Mouse (Mus musculus) cerebellum, adult 11-12 months (tissue): ENCODE data around the gene Chuk.

Source experiments
- DNase-seq: peaks from one replicate; pipeline ENCODE4 v3.0.0; 2022

The Chuk gene

DNA sequence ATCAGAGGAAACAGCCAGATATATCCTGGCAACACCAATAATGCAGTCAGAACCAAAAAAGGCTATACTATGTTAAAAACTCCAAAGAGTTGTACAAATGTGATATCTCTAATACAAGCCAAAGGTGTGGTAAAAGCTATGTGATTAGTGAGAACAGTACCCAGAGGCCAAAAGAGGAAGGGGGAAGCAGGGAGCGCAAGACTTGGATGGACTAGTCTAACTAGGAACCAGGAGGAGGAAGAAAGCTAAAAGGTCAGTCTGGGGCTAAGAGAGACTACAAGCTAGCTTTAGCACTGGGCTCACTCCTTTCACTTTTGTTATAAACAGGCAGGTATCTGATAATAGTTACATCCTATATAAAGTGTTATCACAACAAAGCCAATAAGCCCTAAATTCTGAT, 2.9 kb downstream of the Chuk start:
- no peak for DNase-seq

DNA sequence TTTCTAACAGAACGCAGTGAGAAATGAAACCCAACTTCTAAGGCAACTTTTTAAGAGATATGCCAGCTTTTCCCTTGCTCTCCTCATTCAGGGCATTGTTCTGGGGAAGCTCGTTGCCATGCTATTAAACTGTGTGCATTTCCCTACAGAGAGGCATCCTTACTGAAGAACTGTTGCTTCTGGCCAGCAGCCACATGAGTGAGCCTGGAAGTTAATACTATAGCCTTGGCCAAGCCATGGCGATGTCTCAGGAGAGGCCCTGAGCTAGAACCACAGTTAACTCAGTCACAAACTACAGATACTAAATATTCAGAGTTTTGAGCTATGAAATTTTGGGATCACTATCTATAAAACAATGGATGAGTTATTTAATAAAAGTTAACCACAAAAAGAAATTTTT, 4.3 kb downstream of the Chuk start:
- DNase-seq = no peak

DNA sequence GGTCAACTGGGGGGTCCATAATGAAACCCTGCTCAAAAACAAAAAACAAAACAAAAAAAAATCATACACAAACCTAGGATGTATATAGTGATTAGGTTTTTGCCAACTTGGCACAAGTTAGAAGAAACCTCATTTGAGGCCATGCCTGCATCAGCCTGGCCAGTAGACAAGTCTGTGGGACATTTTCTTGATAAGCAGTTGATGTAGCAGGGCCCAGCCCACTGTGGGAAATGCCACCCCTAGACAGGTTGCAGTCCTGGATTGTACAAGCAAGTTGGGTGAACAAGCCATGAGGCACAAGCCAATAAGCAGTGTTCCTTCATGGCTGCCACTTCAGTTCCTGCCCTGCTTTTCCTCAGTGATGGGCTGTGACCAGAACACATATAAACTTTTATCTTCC, 6.4 kb downstream of the Chuk start:
- no peak for DNase-seq

DNA sequence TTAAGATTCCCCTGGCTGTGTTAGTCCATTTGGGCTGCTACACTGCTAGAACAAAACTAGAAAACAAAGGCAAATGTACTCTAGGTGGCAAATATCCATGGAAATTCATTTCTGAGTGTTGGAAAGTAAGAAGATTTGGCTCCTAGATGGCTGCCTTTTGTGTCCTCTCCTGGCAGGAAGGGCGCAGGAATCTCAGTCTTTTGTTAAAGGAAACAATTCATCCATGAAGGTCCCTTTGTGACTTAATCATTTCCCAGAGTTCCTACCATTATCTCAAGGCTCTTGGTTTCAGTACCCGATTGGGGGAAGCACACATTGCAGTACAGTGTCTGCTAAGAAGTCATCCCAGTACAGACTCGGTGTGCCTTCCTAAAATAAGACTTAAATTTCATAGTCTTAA, 21.0 kb downstream of the Chuk start:
- DNase-seq = no peak

DNA sequence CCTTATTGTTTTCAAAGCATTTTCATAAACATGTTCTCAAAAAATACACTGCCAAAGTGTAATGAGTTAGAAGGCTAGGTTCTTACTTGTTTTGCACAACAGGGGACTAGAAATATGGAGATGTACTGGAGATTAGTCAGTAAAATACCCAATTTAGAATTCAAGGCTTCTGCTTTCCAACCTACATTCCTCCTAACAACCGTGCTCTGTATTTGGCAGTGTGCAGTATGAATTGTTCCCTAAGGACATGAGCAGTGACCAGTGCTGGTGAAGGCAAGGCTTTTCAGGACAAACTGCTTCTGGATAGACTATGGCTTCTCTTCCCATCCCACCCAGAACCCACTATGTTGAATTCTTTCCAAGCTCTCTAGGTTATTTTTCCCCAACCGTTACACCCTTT, 26.4 kb downstream of the Chuk start:
- no peak for DNase-seq

DNA sequence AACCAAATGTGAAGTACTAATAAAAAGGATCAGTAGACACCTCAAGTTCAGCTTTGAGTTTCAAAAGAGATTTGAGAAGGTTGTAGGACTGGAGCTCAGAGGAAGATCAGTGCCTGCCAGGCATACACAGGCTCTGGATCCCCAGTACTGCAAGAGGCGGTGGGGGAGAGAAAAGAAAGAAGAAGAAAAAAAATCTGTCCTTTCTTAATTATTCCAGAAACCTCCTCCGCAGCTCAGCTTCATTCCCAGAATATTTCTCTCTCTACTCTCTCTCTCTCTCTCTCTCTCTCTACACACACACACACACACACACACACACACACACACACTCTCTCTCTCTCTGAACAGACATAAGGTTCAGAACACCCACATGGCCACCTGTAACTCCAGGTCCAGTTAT, 27.3 kb downstream of the Chuk start:
- DNase-seq = no peak

DNA sequence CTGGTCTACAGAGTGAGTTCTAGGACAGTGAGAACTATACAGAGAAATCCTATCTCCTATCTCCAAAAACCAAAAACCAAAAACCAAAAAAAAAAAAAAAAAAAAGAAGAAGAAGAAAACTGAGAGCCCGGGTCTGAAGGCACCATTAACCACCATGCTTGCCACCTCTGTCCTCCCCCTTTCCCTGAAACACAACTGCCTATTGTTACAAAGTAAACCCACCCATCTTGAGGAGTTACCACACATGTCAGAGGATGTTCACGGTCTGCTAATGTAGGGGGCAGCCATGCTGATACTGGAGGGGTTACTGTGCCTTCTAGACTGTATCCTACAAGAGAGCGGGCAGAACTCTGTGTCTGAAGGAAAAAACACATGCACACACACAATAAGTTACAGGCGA, 30.3 kb downstream of the Chuk start:
- DNase-seq = no peak

DNA sequence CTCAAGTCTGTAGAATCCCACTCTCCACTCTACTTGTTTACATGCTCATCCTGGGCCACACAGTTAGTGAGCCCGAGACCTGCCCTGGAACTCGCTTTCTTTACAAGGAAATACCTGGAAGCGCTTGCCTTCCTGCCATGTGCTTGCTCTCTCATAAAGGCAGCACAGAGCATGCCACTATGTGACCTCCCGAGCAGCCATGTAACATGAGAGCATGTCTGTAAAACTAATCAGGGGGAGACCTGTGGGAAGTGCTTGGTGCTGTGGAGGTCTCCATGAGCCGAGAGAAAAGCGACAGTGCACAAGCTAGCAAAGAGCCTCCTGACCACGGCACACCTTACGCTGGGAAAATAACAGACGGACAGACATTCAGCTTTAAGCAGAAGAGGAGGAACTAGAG, 30.8 kb downstream of the Chuk start:
- no peak for DNase-seq

DNA sequence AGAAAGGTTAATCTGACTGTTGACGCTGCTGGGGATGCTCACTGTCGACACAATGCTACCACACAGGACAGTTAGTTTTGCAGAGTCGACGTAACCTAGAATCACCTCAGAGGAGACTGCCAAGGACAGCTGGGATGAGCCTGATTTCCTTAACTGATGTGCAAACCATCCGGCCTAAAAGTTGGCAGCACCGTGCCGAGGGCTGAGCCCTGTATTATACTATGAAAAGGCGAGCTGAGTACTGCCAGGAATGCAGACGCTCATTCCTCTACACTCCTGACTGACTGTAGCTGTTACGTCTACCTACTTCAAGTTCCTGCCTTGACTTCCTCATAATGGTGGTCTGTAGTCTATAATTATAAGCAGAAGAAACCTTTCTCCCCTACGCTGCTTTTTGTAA, 32.3 kb downstream of the Chuk start:
- no peak for DNase-seq

DNA sequence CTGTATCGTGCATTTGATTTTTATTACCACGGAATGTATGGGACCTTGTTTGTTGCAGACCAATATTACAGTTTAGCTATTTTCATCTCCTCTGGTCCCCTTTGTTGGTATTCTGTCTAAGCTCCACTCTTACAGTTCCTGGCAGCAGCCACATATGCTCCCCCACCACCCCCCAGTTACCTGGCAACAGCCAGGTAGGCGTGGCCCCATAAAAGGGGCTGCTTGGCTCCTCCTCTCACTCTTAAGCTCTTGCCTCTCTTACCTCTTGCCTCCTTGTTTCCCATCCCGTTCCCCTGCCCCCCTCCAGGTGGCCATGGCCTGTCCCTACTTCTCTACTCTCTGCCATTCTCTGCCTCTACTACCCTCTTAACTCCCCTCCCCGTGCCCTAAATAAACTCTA, 36.1 kb downstream of the Chuk start:
- DNase-seq = peak; percentile 33

DNA sequence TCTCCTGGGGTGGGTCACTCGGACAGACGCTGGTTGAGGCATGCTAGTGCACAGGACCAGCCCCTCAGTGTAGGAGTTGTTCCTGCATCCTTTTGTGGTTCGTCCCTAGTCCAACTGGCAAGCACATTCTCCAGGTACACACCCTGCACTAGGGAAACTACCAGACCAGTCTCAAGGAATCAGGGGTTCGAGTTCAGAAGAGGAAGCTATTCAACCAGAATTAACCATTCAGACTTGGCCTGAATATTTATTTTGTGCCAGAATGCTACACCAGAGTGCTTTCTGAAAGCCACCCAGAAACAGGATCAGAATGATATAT, 37.4 kb downstream of the Chuk start:
- no peak for DNase-seq

DNA sequence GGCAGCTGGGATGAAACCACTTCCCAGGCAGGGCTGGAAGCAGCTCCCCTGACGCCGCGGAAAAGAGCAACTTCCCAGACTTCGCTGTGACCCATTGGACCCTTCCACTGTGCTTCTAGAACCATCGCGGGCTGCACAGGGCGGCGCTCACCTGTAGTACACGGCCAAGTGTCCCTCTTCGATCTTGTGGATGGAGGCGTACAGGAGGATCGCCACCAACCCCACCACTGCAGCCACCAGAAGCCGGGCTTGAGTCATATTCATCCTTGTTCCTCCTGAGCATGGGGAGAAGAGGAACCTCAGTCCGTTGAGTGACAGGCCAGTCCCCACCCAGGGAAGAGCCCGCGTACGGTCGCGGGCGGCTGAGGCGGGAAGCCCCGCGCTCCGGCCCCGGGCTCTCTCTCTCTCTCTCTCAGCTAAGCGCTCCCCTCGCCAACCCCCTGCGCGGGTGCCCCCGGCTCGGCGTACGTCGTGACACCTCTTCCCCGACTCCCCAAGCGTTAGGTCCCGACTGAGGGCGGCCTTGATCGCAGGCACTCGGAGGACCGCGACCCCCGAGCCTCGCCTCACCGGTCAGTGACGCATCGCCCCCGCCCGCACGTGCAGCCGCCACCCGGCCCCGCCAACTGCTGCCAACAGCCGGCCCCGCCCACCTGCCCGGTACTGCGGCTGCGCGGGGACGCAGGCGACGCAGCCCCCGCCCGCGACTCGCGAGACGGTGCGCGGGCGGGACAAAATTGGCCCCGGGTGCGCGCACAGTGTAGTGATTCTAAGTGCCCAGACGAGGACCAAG, 38.0 kb downstream of the Chuk start, which contains the start of gene Erlin1:
Erlin1 (minus strand) TSS at position 665 of the 793 bp plus-strand sequence.
- DNase-seq = peak; percentile 89

DNA sequence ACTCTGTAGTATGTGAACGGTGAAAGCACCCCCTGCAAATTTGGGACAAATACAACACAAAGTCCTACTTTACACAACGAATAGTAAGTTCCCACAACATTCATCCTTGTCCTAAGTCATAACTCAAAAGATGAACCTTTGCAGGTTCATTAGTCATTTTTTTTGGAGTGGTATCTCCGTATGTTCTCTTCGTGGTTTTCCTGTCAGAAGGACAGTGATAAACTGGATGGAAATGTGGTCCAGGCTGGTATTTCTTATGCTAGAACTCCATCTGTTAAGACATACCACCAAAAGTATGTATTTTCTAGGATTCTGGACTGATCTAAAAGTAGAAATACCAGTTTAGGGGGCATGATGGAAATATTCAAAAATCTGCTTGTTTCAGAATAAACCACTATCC, 39.0 kb downstream of the Chuk start:
- no peak for DNase-seq

DNA sequence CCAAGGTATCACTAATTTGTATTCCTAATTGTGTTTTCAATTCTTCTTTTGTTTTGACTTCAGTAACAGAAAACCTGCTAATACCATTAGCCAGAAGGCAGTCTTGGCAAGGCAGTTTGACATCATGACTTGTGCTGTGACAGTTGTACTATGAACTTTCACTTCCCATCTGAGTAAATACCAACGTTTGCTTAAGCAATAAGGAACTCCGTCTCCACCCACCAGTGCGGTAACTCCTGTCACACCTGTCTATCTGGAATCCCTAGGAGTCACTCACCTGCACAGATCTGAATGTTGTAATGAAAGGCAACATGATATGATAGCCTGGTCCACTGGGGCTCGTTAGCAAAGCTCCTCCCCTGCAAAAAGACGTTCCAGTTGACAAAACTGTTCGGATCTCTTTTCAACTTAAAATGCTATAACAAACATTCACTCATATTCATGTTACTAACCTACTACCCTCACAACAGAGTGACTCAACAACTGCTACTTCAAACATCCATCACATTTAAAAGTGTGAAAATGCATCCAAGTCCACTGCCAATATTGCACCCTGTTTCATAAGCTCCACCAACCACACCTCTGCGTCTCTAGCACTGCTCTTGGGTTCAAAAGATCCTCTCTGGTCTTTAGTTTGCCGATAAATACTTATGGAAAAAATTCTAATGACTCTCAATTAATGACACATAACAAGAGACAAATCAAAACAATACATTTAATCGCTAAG, 39.8 kb downstream of the Chuk start:
- no peak for DNase-seq

DNA sequence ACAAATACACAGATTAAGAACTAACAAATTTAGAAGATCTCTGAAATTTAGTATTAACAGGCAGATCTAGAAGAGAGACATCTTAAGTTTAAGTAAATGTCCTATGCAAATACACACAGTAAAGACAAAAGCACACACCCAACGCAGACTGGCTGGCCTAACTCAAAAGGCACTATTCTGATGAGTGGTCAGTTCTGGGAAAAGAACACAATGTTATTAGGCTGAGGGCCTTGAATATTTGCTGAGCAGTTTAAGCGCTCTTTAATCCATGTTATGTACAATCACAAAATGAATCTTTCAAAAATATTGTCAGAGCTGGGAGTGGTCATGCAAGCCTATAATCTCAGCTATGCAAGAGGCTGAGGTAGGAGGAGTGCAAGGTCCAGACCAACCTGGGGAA, 42.5 kb downstream of the Chuk start:
- DNase-seq = no peak

DNA sequence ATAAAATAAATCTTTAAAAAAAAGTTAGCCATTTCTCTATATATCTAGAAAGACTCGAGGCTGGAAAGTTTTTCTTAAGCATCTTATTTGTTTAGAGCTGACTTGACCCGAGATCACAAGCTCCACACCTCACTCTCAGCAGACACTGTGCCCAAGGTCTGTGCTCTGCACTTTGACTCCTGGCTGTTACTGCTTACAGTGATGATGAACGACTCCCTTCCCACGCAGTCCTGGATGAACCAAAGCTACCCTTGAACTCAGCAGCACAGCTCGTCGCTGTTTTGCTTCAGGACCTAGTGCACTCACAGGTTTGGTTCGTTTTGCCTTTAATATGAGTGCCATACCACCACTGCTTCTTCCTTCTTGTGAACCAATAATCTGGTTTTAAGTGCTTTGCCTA, 43.5 kb downstream of the Chuk start:
- DNase-seq = no peak

DNA sequence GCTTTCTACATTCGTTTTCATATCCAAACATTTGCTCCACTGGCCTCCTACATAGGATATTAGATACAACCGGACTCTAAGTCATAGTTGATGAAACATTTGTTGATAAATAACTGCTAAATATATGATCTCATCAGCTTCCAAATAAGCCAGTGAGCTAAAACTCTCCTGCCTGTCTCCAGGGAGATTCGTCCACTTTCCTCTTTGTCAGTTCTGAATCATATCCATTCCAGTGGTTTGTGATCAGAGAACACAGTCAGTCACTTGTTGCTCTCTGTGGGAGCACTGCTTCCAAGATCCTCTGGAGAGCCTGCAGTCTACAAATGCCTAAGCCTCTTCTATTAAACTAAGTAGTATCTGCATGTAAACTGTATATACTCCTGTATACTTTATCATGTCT, 47.1 kb downstream of the Chuk start:
- no peak for DNase-seq

DNA sequence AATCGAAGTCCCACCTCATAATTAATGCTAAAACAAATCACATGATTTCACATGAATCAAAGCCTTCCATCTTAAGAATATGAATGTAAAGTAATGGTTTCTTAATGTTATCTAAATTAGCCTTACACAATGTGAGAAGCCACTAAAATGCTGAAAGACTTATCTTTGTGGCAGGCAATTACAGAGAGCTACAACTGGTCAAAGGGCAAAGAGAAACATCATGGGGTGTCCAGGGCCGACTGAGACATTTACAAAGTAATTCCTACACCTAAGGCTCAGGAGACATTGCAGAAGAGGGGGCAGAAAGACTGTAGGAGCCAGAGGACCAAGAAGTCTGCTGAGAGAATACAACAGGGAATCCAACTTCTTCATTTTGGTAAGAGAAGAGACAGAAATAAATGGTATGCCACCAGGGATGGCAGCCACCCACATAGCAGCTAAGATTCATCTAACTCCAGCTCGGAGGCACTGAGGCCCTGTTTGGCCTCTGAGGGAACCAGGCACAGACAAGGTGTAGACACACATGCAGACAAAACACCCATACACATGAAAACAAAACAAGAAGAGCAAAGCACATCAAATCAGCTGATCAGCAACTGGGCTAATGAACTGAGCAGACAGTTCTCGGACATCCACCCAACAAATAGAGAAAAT, 52.0 kb downstream of the Chuk start:
- no peak for DNase-seq

DNA sequence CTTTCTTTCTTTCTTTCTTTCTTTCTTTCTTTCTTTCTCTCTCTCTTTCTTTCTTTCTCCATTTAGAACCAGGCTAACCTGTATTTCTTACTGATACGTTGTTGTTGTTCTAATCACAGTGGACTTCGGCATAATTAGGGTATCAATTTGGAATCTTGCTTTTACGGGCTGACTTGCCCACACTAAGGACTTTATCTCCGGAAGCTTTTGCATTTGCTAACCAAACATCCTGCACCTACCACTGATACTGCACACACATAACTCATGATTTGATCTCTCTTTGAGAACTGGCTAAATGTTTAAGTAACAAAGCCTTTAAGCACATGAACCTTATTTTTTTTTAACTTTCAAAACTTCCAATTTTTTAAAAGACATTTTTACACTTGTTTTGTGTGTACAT, 56.9 kb downstream of the Chuk start:
- DNase-seq = no peak

DNA sequence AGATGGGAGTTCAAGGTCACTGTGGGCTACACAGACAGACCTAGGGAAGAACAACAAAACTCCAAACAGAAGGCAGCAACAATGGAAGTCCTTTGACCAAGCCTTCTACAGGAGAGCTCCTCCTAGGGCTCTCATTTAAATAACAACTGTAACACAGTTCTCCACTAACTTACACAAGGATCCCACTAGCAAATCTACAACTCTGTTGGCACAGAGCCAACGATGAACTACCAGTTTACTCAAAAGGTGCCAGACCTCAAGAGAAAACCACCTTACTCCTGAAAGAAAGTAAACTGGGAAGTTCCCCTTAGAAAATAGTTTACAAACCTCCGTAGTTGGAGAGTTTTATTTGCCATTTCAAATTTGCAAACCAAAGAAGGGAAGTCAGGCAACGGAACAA, 58.0 kb downstream of the Chuk start:
- no peak for DNase-seq

DNA sequence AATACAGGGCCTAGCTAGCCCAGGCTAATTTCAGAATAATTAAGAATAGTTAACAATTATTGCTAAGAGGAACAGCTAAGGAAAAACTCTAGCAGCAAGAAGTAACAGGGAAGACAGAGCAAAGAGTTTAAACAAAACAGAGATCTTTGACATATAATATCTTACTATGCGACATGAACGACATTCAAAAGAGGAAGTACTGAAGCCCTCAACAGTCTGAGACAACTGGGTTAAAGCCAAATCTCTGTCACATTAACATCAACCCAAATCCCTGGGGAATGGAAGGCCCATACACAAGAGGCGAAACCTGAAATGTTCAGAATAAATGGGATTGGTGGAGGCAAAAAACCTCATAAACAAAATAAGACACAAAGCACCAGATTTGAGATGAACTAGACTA, 61.4 kb downstream of the Chuk start:
- DNase-seq = no peak

DNA sequence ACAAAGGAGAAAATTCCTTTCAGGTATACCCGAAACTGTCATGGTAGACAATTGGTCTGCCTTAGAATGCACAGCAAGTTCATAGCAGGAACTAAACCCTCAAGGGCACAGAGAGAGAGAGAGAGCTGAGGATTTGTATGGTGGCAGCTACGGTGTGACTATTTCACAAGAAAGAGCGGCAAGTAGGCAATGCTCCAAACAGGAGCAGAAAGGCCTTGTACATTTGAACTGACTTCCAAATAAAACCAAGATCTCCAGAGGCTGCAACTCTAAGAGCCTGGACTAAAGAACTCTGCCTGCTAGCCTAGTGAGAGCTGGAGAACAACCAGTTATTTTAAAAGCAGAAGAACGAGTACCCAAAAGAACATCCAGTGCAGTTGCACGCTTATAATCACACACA, 65.2 kb downstream of the Chuk start:
- DNase-seq = no peak

DNA sequence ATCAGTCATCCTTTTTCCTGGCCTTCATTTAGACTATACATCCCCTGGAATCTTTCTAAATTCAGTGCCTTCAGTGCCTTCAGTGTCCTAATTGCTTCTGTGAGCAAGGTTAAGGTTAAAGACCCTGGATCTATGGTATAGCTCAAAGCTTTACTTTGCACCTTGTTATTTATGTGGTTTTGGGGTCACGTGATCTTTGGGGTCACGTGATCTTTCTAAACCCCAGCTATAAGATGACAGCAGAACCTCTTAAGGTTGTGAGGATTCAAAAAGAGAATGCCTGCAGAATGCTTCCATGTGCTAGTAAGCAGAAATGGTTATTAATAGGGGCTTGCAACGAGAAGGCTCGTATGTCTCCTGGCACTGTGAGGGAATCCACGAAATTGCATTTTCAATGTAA, 73.9 kb downstream of the Chuk start:
- no peak for DNase-seq

DNA sequence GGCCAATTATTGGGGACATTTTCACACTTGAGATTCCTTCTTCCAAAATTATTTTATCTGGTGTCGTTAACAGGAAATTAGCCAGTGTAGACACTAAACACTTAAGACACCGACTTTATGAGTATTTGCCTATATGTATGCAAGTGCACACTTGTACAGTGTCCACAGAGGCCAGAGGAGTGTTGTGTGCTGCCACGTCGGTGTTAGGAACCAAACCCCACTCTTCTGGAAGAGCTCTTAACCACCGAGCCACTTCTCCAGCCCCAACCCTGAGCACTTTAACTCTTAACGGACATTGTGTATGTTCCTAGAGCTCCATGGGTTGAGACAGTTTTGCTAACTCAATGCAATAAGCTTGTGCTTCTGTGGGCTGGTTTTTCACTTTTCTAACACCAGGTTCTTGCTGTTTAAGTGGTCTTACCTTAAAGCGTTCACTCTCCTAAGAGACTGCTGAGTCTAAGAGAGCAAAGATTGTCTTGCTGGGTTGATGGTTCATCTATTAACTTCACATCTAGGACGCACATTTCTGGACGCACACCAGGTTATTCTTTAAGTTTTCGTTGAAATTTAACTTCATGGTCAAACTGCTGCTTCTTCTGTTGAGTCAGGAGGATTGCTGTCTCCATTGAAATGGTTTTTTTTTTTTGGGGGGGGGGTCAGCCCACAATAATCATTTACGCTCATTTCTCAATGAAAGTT, 75.1 kb downstream of the Chuk start:
- DNase-seq = no peak
